Mouse (Mus musculus) spleen, embryonic (tissue): Measurements from ENCODE around the gene Sap18.

Experiments
- CTCF ChIA-PET: fragments of 350-600 bp; sonication (Branson Sonifier 250); formaldehyde crosslinking; loops from one replicate; lab custom pipeline; 2022; lab: Charles Lee

The Sap18 gene

GRCm38 (mm10) chr14:57825788-57826751 lies 28.1 kb downstream of the Sap18 start, which contains the start of the genes Ska3 and Mrpl57:
TSS of gene Ska3 (minus strand) at chr14:57826185.
TSS of gene Mrpl57 (plus strand) at chr14:57826234.
- CTCF ChIA-PET, result interaction anchor here (0.6 kb wide), 1 partner anchor 33 kb away, joined by 3 read pairs; no protein-coding TSS in a partner anchor

- CTCF ChIA-PET, result interaction anchor here (0.6 kb wide), 1 partner anchor 32 kb away, joined by 3 read pairs; no protein-coding TSS in a partner anchor
Measured at GRCm38 (mm10) chr14:57827284-57827683, 29.3 kb downstream of the Sap18 start.

- CTCF ChIA-PET, result interaction anchor here (0.6 to 0.7 kb wide), 2 partner anchors 10 to 127 kb away, joined by 3 read pairs; no protein-coding TSS in a partner anchor
Measured at GRCm38 (mm10) chr14:57833526-57833925, 35.5 kb downstream of the Sap18 start.

GRCm38 (mm10) chr14:57835157-57835556 lies 37.2 kb downstream of the Sap18 start:
- CTCF ChIA-PET, result no interaction called here

- CTCF ChIA-PET, result no interaction called here
Measured at GRCm38 (mm10) chr14:57844535-57844934, 46.6 kb downstream of the Sap18 start.

GRCm38 (mm10) chr14:57848061-57848460 lies 50.1 kb downstream of the Sap18 start:
- CTCF ChIA-PET, result interaction anchor here (0.5 kb wide), 1 partner anchor 49 kb away, joined by 5 read pairs; no protein-coding TSS in a partner anchor

GRCm38 (mm10) chr14:57848646-57849045 lies 50.7 kb downstream of the Sap18 start:
- CTCF ChIA-PET, result no interaction called here

- CTCF ChIA-PET, result interaction anchor here (0.5 kb wide), 1 partner anchor 170 kb away, joined by 3 read pairs; no protein-coding TSS in a partner anchor
Measured at GRCm38 (mm10) chr14:57850330-57850729, 52.4 kb downstream of the Sap18 start.

- CTCF ChIA-PET, result interaction anchor here (1.2 kb wide), 1 partner anchor 54 kb away, joined by 3 read pairs; no protein-coding TSS in a partner anchor
Measured at GRCm38 (mm10) chr14:57852961-57853360, 55.0 kb downstream of the Sap18 start.

GRCm38 (mm10) chr14:57856037-57856436 lies 58.1 kb downstream of the Sap18 start:
- CTCF ChIA-PET, result interaction anchor here (1.0 kb wide), 1 partner anchor 178 kb away, joined by 3 read pairs; no protein-coding TSS in a partner anchor
